Mouse (Mus musculus) kidney, postnatal 14 days (tissue): ENCODE measurements at regions not wholly inside any gene's neighbourhood (a gene's known extent, or its start where the extent isn't known, plus 50 kb on each side); places are given as distances from the start of the nearest gene placed in this dataset.

ENCODE experiments used
- DNase-seq: peaks from one replicate; pipeline ENCODE4 v3.0.0; 2022; ENCODE audit warnings: mixed read lengths

GRCm38 (mm10) chr19:54757761-54758160 lies 369.3 kb downstream of the Gpam start:
- no peak for DNase-seq

- no peak for DNase-seq
Measured at GRCm38 (mm10) chr19:54756681-54757257, 370.3 kb downstream of the Gpam start.

GRCm38 (mm10) chr19:54755451-54755850 lies 371.6 kb downstream of the Gpam start:
- DNase-seq: no peak

- DNase-seq: no peak
Measured at GRCm38 (mm10) chr19:54733938-54734337, 393.1 kb downstream of the Gpam start.

- no peak for DNase-seq
Measured at GRCm38 (mm10) chr19:54731749-54732148, 395.3 kb downstream of the Gpam start.

- no peak for DNase-seq
Measured at GRCm38 (mm10) chr19:54731315-54731714, 395.7 kb downstream of the Gpam start.

- no peak for DNase-seq
Measured at GRCm38 (mm10) chr19:54730801-54731200, 396.2 kb downstream of the Gpam start.

- DNase-seq: no peak
Measured at GRCm38 (mm10) chr19:54730296-54730695, 396.7 kb downstream of the Gpam start.

- DNase-seq: peak; percentile 17
Measured at GRCm38 (mm10) chr19:54722091-54722490, 404.9 kb downstream of the Gpam start.

- no peak for DNase-seq
Measured at GRCm38 (mm10) chr19:54697411-54697810, 429.6 kb downstream of the Gpam start.

GRCm38 (mm10) chr19:54693714-54694113 lies 433.3 kb downstream of the Gpam start:
- DNase-seq: no peak

GRCm38 (mm10) chr19:54693094-54693493 lies 433.9 kb downstream of the Gpam start:
- DNase-seq: no peak

GRCm38 (mm10) chr19:54691861-54692260 lies 435.2 kb downstream of the Gpam start:
- DNase-seq: no peak

GRCm38 (mm10) chr19:54688630-54689029 lies 438.4 kb downstream of the Gpam start:
- peak; percentile 14 for DNase-seq

GRCm38 (mm10) chr19:54685147-54685546 lies 441.9 kb downstream of the Gpam start:
- no peak for DNase-seq
